Mouse (Mus musculus) myocyte (in vitro differentiated cells): ENCODE measurements at regions not wholly inside any gene's neighbourhood (a gene's known extent, or its start where the extent isn't known, plus 50 kb on each side); places are given as distances from the start of the nearest gene placed in this dataset.

Experiments
- E2F4 ChIP-seq: IDR thresholded peaks from one replicate; pipeline ENCODE4 v1.6.1; 2011; ENCODE audit warnings: mild to moderate bottlenecking, control low read depth, moderate library complexity; ENCODE audit not compliant: insufficient read depth
- MAX ChIP-seq: IDR thresholded peaks from one replicate; pipeline ENCODE4 v1.6.1; 2011; ENCODE audit warnings: low read depth, mild to moderate bottlenecking, control low read depth
- MYOG ChIP-seq, 3 experiments: IDR thresholded peaks; one replicate each; pipeline ENCODE4 v1.6.1; 2011; ENCODE audit warnings: control low read depth in 2 of 3, low read depth in 2 of 3, mild to moderate bottlenecking in 2 of 3; ENCODE audit not compliant: insufficient read length in 2 of 3, control insufficient read depth in 1 of 3, insufficient read depth in 1 of 3
- POLR2A ChIP-seq: IDR thresholded peaks from one replicate; pipeline ENCODE4 v1.6.1; 2011; ENCODE audit warnings: low read depth, mild to moderate bottlenecking, control low read depth, moderate library complexity; ENCODE audit not compliant: insufficient read length
- TCF12 ChIP-seq: IDR thresholded peaks from one replicate; pipeline ENCODE4 v1.6.1; 2011; ENCODE audit warnings: mild to moderate bottlenecking, control low read depth; ENCODE audit not compliant: poor library complexity, insufficient read depth, severe bottlenecking
- TCF3 ChIP-seq: IDR thresholded peaks from one replicate; pipeline ENCODE4 v1.6.1; 2011; ENCODE audit warnings: low read depth, control low read depth; ENCODE audit not compliant: insufficient read length

DNA sequence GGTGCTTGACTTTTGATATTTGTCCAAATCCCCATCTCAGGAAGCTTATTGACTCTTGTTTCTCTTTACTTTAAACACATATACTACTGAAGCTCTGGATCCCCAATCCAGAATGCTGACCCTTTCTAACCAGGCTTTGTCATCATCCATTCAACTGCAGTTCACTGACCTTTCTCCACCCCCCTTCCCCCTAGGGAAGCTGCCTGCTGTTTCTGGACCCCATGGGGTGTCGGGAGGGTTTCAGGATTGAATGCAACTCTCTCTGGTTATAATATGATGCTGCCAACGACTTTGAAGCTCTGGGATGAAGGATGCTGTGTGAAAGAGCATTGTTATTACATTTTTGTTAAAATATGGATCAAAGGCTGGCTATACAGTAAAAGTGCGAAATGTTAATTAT lies 318.7 kb upstream of the Id2 start:
- TF ChIP-seq MAX = no peak
- TF ChIP-seq POLR2A = no peak
- TF ChIP-seq TCF3 = no peak
- no peak for TF ChIP-seq MYOG (IDR thresholded peaks at IDR 0.05; ENCODE audit: control insufficient read depth in 1 of 3, insufficient read depth in 1 of 3, insufficient read length in 2 of 3, low read depth in 2 of 3)
- TF ChIP-seq TCF12 = no peak
- TF ChIP-seq E2F4 = no peak
